Mouse (Mus musculus): Measurements from ENCODE around the gene Apon.
"Not testable (repeated sequence)": the region's sequence is repeated elsewhere in the genome, so short reads cannot be mapped to it uniquely, and the experiment has no call there.

The Apon gene

GRCm38 (mm10) chr10:128253677-128254255 is at the start of gene Apon:
Gene Apon (plus strand): TSS chr10:128254096.
- DNase-seq = no peak

GRCm38 (mm10) chr10:128204941-128205340 is 49.0 kb upstream of the Apon start:
- DNase-seq = no peak

GRCm38 (mm10) chr10:128208326-128208725 is 45.6 kb upstream of the Apon start:
- DNase-seq = no peak

- no peak for DNase-seq
Measured at GRCm38 (mm10) chr10:128209311-128210009, 44.4 kb upstream of the Apon start.

GRCm38 (mm10) chr10:128210131-128210530 is 43.8 kb upstream of the Apon start:
- DNase-seq = no peak

- peak in 1 of 2 experiments; percentile 34 for DNase-seq
Measured at GRCm38 (mm10) chr10:128210954-128211353, 42.9 kb upstream of the Apon start.

GRCm38 (mm10) chr10:128211390-128212108 is 42.3 kb upstream of the Apon start, which contains the start of gene Spryd4:
Gene Spryd4 (minus strand): TSS chr10:128211807.
- peak; percentile 94 to 97 for DNase-seq

- no peak for DNase-seq
Measured at GRCm38 (mm10) chr10:128212148-128212547, 41.7 kb upstream of the Apon start.

GRCm38 (mm10) chr10:128212871-128213323 is 41.0 kb upstream of the Apon start:
- peak; percentile 82 to 83 for DNase-seq

GRCm38 (mm10) chr10:128214112-128214511 is 39.8 kb upstream of the Apon start:
- DNase-seq = not testable (repeated sequence)

GRCm38 (mm10) chr10:128214981-128215380 is 38.9 kb upstream of the Apon start:
- DNase-seq = no peak

- no peak for DNase-seq
Measured at GRCm38 (mm10) chr10:128218387-128219117, 35.3 kb upstream of the Apon start.

- peak; percentile 26 to 36 for DNase-seq
Measured at GRCm38 (mm10) chr10:128221533-128222286, 32.2 kb upstream of the Apon start.

- no peak for DNase-seq
Measured at GRCm38 (mm10) chr10:128225064-128225463, 28.8 kb upstream of the Apon start.

- no peak for DNase-seq
Measured at GRCm38 (mm10) chr10:128225538-128225937, 28.4 kb upstream of the Apon start, which contains the start of gene Mip. Gene Mip (plus strand): TSS chr10:128225838.

GRCm38 (mm10) chr10:128227592-128227991 is 26.3 kb upstream of the Apon start:
- no peak for DNase-seq

- no peak for DNase-seq
Measured at GRCm38 (mm10) chr10:128228009-128228408, 25.9 kb upstream of the Apon start.

GRCm38 (mm10) chr10:128230582-128230981 is 23.3 kb upstream of the Apon start:
- DNase-seq = no peak

- DNase-seq = no peak
Measured at GRCm38 (mm10) chr10:128231146-128231545, 22.8 kb upstream of the Apon start.

GRCm38 (mm10) chr10:128231697-128232419 is 22.0 kb upstream of the Apon start, which contains the start of gene Timeless:
Gene Timeless (plus strand): TSS chr10:128232065.
- peak; percentile 82 to 94 for DNase-seq

GRCm38 (mm10) chr10:128232420-128232985 is 21.4 kb upstream of the Apon start:
- peak; percentile 67 to 85 for DNase-seq
